Mouse (Mus musculus) ES-Bruce4 (cell line): ENCODE results near the gene Prr5.

Source experiments
- CTCF ChIP-seq: IDR thresholded peaks from one replicate; pipeline ENCODE4 v1.8.1; 2011; ENCODE audit warnings: low read depth, low read length
- EP300 ChIP-seq: IDR thresholded peaks from 2 replicates; pipeline ENCODE4 v1.6.1; 2011; ENCODE audit warnings: low read depth, low read length; ENCODE audit not compliant: insufficient read depth
- POLR2A ChIP-seq: IDR thresholded peaks from one replicate; pipeline ENCODE4 v1.8.1; 2011; ENCODE audit warnings: low read length; ENCODE audit not compliant: insufficient read depth

DNA sequence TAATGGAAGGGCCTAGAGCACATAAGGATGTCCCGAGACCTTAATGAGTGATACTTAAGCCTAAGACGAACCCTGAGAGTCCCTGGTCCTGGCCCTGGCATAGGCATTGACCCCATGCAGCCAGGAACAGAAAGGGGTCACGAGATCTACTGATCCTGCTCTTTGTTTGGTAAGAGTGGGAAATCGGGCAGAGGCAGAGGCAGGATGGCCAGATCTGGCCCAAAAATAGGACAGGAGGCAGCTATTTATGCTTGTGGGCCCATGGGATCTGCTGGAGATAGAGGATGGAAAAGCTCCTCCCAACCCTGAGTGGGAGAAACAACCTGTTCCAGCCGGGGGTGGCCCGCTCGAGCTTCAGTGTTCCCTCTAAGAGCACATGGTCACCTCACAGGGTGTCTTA lies 34.6 kb downstream of the Prr5 start:
- no peak for TF ChIP-seq CTCF
- TF ChIP-seq POLR2A = no peak
- TF ChIP-seq EP300 = no peak
